Comparison of ENCODE assay signal across 27 mouse cellular contexts in the genomic region with DNA sequence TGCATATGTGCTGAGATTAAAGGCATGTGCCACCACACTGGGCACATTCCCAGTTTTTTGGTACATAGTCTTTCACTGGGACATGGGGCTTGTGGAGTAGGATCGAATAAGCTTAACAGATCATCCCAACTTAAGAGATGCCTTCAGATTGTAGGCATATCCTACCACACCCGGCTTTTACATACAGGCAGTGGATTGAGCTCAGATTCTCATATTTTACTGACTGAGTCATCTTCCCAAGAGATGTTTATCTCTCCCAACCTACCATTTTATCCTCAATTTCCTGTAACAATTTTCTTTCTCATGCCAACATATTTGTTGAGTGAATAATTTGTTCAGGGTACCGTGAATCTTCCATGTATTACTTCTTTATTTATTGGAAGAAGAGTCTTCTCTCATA. TPM values are rescaled to one million over a fixed set of nuclear protein-coding genes. Genes with fewer than 3 reads are reported as not detected.
DNase-seq lines count a peak whose midpoint lies in the region; ATAC-seq and TF ChIP-seq lines count a peak whose summit lies in the region.
"Had no signal": no experiment of that assay in that cellular context is flagged by ENCODE, and none has a peak within 500 bp of the region (broad histone marks: within the 10 kb centered on the region; RNA-seq: fewer than 3 reads in every experiment).

No protein-coding gene starts in this region.

- no peak for TF ChIP-seq POLR2A in embryonic fibroblast, embryonic 13.5 days (IDR thresholded peaks at IDR 0.05; ENCODE audit: low read depth, low read length)

- 70% methylated on average over 3 of the region's 3 CpGs for WGBS in liver, postnatal 0 days (ENCODE audit: insufficient replicate concordance)

- no peaks in the 10 kb centered on the region for H3K79me2 ChIP-seq in C2C12 (ENCODE audit: control insufficient read depth, insufficient read depth)

- H3K36me3 ChIP-seq in C2C12 (ENCODE audit: control insufficient read depth, insufficient read depth) = no peaks in the 10 kb centered on the region
- no peaks in the 10 kb centered on the region for H3K36me3 ChIP-seq in liver, postnatal 0 days (replicated peaks; ENCODE audit: insufficient read depth, low read length)
- H3K36me3 ChIP-seq: embryonic facial prominence, embryonic 13.5 days; embryonic facial prominence, embryonic 15.5 days; forebrain, embryonic 15.5 days had no signal

- no peaks in the 10 kb centered on the region for H3K27me3 ChIP-seq in C2C12 (ENCODE audit: control insufficient read depth, insufficient read depth, insufficient read length)
- no peaks in the 10 kb centered on the region for H3K27me3 ChIP-seq in liver, postnatal 0 days (ENCODE audit: insufficient read depth, low read length)
- H3K27me3 ChIP-seq: embryonic facial prominence, embryonic 15.5 days; forebrain, embryonic 13.5 days; forebrain, embryonic 15.5 days had no signal

- H3K9me3 ChIP-seq in liver, postnatal 0 days (ENCODE audit: low read length) = no peaks in the 10 kb centered on the region
- H3K9me3 ChIP-seq: embryonic facial prominence, embryonic 13.5 days; embryonic facial prominence, embryonic 15.5 days; forebrain, embryonic 13.5 days; forebrain, embryonic 15.5 days had no signal

- no peak for TF ChIP-seq EP300 in liver, postnatal 0 days (IDR thresholded peaks at IDR 0.05; ENCODE audit: low read depth)

- H3ac ChIP-seq in C2C12 (ENCODE audit: control insufficient read depth, insufficient read length, low read depth) = no peak overlapping the region

- intact Hi-C loops in left cerebral cortex, postnatal 4 days (cut with DNase I) = no loop called here

- ATAC-seq in liver, postnatal 0 days = no peak
- ATAC-seq: activated CD4-positive, CD25-positive, alpha-beta regulatory T cell, adult 4 months; forebrain, embryonic 13.5 days; forebrain, embryonic 15.5 days; forebrain, postnatal 0 days had no signal

- no peak overlapping the region for H3K4me3 ChIP-seq in C2C12 (ENCODE audit: insufficient read depth, poor library complexity, severe bottlenecking)
- no peak overlapping the region for H3K4me3 ChIP-seq in embryonic fibroblast, embryonic 13.5 days (ENCODE audit: insufficient read depth, low read length)
- no peak overlapping the region for H3K4me3 ChIP-seq in liver, postnatal 0 days (ENCODE audit: low read depth, low read length)
- H3K4me3 ChIP-seq: embryonic facial prominence, embryonic 13.5 days; embryonic facial prominence, embryonic 15.5 days; forebrain, embryonic 13.5 days; forebrain, embryonic 15.5 days had no signal

- no peak for TF ChIP-seq CTCF in C2C12 (IDR thresholded peaks at IDR 0.05; ENCODE audit: control insufficient read depth, insufficient read depth, insufficient read length)
- TF ChIP-seq CTCF in embryonic fibroblast, embryonic 13.5 days (IDR thresholded peaks at IDR 0.05; ENCODE audit: borderline replicate concordance, insufficient read depth, low read length) = no peak
- TF ChIP-seq CTCF in liver, postnatal 0 days (IDR thresholded peaks at IDR 0.05; ENCODE audit: low read depth) = no peak

- H3K4me2 ChIP-seq in liver, postnatal 0 days (ENCODE audit: low read depth, low read length) = no peak overlapping the region
- H3K4me2 ChIP-seq: embryonic facial prominence, embryonic 13.5 days; embryonic facial prominence, embryonic 15.5 days; forebrain, embryonic 13.5 days; forebrain, embryonic 15.5 days had no signal

- peaks cover 4% of the 10 kb centered on the region; the same call in 1 of the 2 replicates for H3K4me1 ChIP-seq in embryonic fibroblast, embryonic 13.5 days (ENCODE audit: control insufficient read depth, insufficient read depth, low read length)
- no peaks in the 10 kb centered on the region for H3K4me1 ChIP-seq in liver, postnatal 0 days (ENCODE audit: insufficient read depth)
- H3K4me1 ChIP-seq: embryonic facial prominence, embryonic 15.5 days; forebrain, embryonic 13.5 days; forebrain, embryonic 15.5 days had no signal

- no peak overlapping the region for H3K9ac ChIP-seq in liver, postnatal 0 days (replicated peaks)
- H3K9ac ChIP-seq: embryonic facial prominence, embryonic 13.5 days; embryonic facial prominence, embryonic 15.5 days; forebrain, embryonic 13.5 days; forebrain, embryonic 15.5 days; forebrain, postnatal 0 days had no signal

- peak overlapping the region; percentile 89 for H3K27ac ChIP-seq in embryonic fibroblast, embryonic 13.5 days (ENCODE audit: insufficient read depth, low read length)
- H3K27ac ChIP-seq in liver, postnatal 0 days (ENCODE audit: low read depth) = no peak overlapping the region
- H3K27ac ChIP-seq: embryonic facial prominence, embryonic 13.5 days; embryonic facial prominence, embryonic 15.5 days; forebrain, embryonic 13.5 days; forebrain, embryonic 15.5 days had no signal

- H3K79me3 ChIP-seq in C2C12 (ENCODE audit: low read depth) = no peaks in the 10 kb centered on the region

- DNase-seq in 3134 (ENCODE audit: extremely low read depth, insufficient read length, low spot score) = peak; percentile 66
- DNase-seq in NIH3T3 (ENCODE audit: low read depth) = peak; percentile 55
- DNase-seq in right cerebral cortex, postnatal 36 days (ENCODE audit: low spot score in 2 of 2) = no peak
- no peak for DNase-seq in thymus, postnatal 14 days
- DNase-seq in left cerebral cortex, postnatal 4 days = no peak
- no peak for DNase-seq in liver, postnatal 0 days
- DNase-seq: adrenal gland, adult 8-10 months; adrenal gland, postnatal 14 days; adrenal gland, postnatal 36 days; B cell, adult 2 months; cerebellum, adult 11 months; cerebellum, adult 18-20 months; cerebellum, adult 8-10 months; cerebellum, adult 9-11 months; cerebellum, postnatal 14 days; cerebellum, postnatal 36 days; embryo, embryonic 11 days; forebrain, postnatal 0 days had no signal

TF ChIP-seq in C2C12, 6 proteins besides CTCF, POLR2A, EP300 and RAD21:
- peak; percentile 47 for TF ChIP-seq MAX (IDR thresholded peaks at IDR 0.05)
- no peak for TF ChIP-seq USF1 (IDR thresholded peaks at IDR 0.05; ENCODE audit: low read depth)

RNA-seq across cellular contexts. Expression of a gene that starts 32.9 kb away (rescaled TPM):
- 30.9 TPM for polyA plus RNA-seq in C2C12 (2012; fragmentation: generic; extraction: Trizol)
- 42.1 and 46.2 TPM in 2 replicates for polyA plus RNA-seq in embryonic fibroblast, embryonic 13.5 days (2011; ENCODE audit: insufficient read length, low read depth, missing spikeins)
- 10 to 100 TPM; 24.2 to 32.8 TPM for total RNA-seq in left cerebral cortex, postnatal 4 days (2021)
- polyA plus RNA-seq in liver, postnatal 0 days (2015; fragmentation: Nextera tagmentation; extraction: Ambion mirVana) = 0.14 and 0.24 TPM in 2 replicates
- total RNA-seq: common myeloid progenitor, adult 5-6 weeks; MEL had no signal
- polyA plus RNA-seq: activated CD4-positive, CD25-positive, alpha-beta regulatory T cell, adult 4 months had no signal

Comparison
In these comparisons a context has a peak if more than half of its experiments do, and no peak if none do; other contexts are left out.
1. DNase-seq: peak in 3134 (single experiment) and NIH3T3 (single experiment); none in right cerebral cortex, postnatal 36 days (0 of 2), thymus, postnatal 14 days (single experiment), left cerebral cortex, postnatal 4 days (single experiment) and liver, postnatal 0 days (single experiment).
2. RNA of a gene that starts 32.9 kb away (polyA plus RNA-seq): 42.1 to 46.2 TPM in embryonic fibroblast, embryonic 13.5 days and 30.9 TPM in C2C12 (single experiment); 0.14 to 0.24 TPM in liver, postnatal 0 days; every median in the first group is over 10 times any median in the second.